Mouse (Mus musculus) c-Kit-negative CD71-positive TER-119-positive erythroid progenitor cells, embryonic 14.5 days (primary cell): ENCODE measurements around the gene Bphl.

Experiments
- DNase-seq: peaks from one replicate; pipeline ENCODE4 v3.0.0-alpha.2; 2013; ENCODE audit warnings: low read depth, low spot score

The Bphl gene

GRCm38 (mm10) chr13:34037172-34038055 lies at the start of gene Bphl:
Bphl (plus strand) TSS chr13:34037597.
- DNase-seq = peak; percentile 83

GRCm38 (mm10) chr13:33989625-33990024 lies 47.8 kb upstream of the Bphl start:
- no peak for DNase-seq

GRCm38 (mm10) chr13:33995197-33995596 lies 42.2 kb upstream of the Bphl start:
- DNase-seq = peak; percentile 43

- peak; percentile 86 for DNase-seq
Observed at GRCm38 (mm10) chr13:34002058-34003006, 35.1 kb upstream of the Bphl start, which contains the start of the genes Ripk1 and Serpinb6a. Ripk1 (plus strand) TSS chr13:34002363. Serpinb6a (minus strand) TSS chr13:34002794.

GRCm38 (mm10) chr13:34003058-34003457 lies 34.3 kb upstream of the Bphl start:
- no peak for DNase-seq

GRCm38 (mm10) chr13:34007234-34007633 lies 30.2 kb upstream of the Bphl start:
- DNase-seq = no peak

GRCm38 (mm10) chr13:34016927-34017569 lies 20.3 kb upstream of the Bphl start:
- DNase-seq = no peak

- DNase-seq = no peak
Observed at GRCm38 (mm10) chr13:34018521-34018920, 18.9 kb upstream of the Bphl start.

- DNase-seq = no peak
Observed at GRCm38 (mm10) chr13:34021998-34022397, 15.4 kb upstream of the Bphl start.

- DNase-seq = no peak
Observed at GRCm38 (mm10) chr13:34032041-34032440, 5.4 kb upstream of the Bphl start.

GRCm38 (mm10) chr13:34035424-34035823 lies 2.0 kb upstream of the Bphl start:
- no peak for DNase-seq

GRCm38 (mm10) chr13:34036726-34037125 lies 671 bp upstream of the Bphl start:
- DNase-seq = no peak

- no peak for DNase-seq
Observed at GRCm38 (mm10) chr13:34038056-34038432, 647 bp downstream of the Bphl start.

- no peak for DNase-seq
Observed at GRCm38 (mm10) chr13:34038901-34039341, 1.5 kb downstream of the Bphl start.

GRCm38 (mm10) chr13:34040091-34040490 lies 2.7 kb downstream of the Bphl start:
- DNase-seq = no peak

- no peak for DNase-seq
Observed at GRCm38 (mm10) chr13:34043716-34044393, 6.5 kb downstream of the Bphl start.

- no peak for DNase-seq
Observed at GRCm38 (mm10) chr13:34045511-34046249, 8.3 kb downstream of the Bphl start.

GRCm38 (mm10) chr13:34046421-34047012 lies 9.1 kb downstream of the Bphl start:
- peak; percentile 26 for DNase-seq

GRCm38 (mm10) chr13:34047526-34047925 lies 10.1 kb downstream of the Bphl start:
- DNase-seq = no peak

GRCm38 (mm10) chr13:34050479-34050878 lies 13.1 kb downstream of the Bphl start:
- no peak for DNase-seq
